Mouse (Mus musculus): ENCODE measurements around the gene Flt1. TPM values are rescaled to one million over a fixed set of nuclear protein-coding genes. Genes with fewer than 3 reads are reported as not detected.

The Flt1 gene
- total and polyA plus RNA-seq, 3 experiments: 0.03 to 0.08 TPM; not detected in 1

- Histone ChIP-seq H3K27me3 (ENCODE audit: control insufficient read depth in 1 of 2, insufficient read depth in 2 of 2, low read length in 2 of 2) (no peaks in the 10 kb centered on the region), H3K27ac (ENCODE audit: control insufficient read depth, low read depth, low read length) (no peak overlapping the region), H3K4me3 (ENCODE audit: control insufficient read depth in 1 of 2, insufficient read depth in 1 of 2, low read depth in 2 of 2, low read length in 2 of 2) (no peak overlapping the region), H3K36me3 (ENCODE audit: control insufficient read depth in 1 of 2, insufficient read depth in 2 of 2, low read length in 2 of 2) (no peaks in the 10 kb centered on the region), H3K4me1 (ENCODE audit: control insufficient read depth in 1 of 2, insufficient read depth in 2 of 2, low read length in 2 of 2) (no peaks in the 10 kb centered on the region), H3K79me2 (ENCODE audit: control insufficient read depth, insufficient read depth, low read length, poor library complexity) (no peaks in the 10 kb centered on the region), H3K9ac (ENCODE audit: control insufficient read depth, low read depth, low read length, poor library complexity, severe bottlenecking) (no peak overlapping the region), H3K9me3 (replicated peaks; ENCODE audit: insufficient read depth, low read length) (no peaks in the 10 kb centered on the region)
- DNase-seq (ENCODE audit: low read depth, low spot score): no peak
- TF ChIP-seq MAFK (IDR thresholded peaks at IDR 0.05; ENCODE audit: borderline replicate concordance, low read depth, low read length): no peak
- TF ChIP-seq HCFC1 (IDR thresholded peaks at IDR 0.05; ENCODE audit: low read depth, low read length): no peak
- TF ChIP-seq ZKSCAN1 (IDR thresholded peaks at IDR 0.05; ENCODE audit: low read depth, low read length): no peak
- no peak for TF ChIP-seq UBTF (IDR thresholded peaks at IDR 0.05; ENCODE audit: borderline replicate concordance, insufficient read depth, low read depth, low read length)
- TF ChIP-seq GABPA (IDR thresholded peaks at IDR 0.05; ENCODE audit: low read depth, low read length): no peak
- no peak for TF ChIP-seq BHLHE40 (IDR thresholded peaks at IDR 0.05; ENCODE audit: borderline replicate concordance, low read depth, low read length)
- TF ChIP-seq MEF2A (IDR thresholded peaks at IDR 0.05; ENCODE audit: extremely low read depth, insufficient replicate concordance, low read depth, low read length, poor library complexity, severe bottlenecking): no peak
- TF ChIP-seq MAZ (IDR thresholded peaks at IDR 0.05; ENCODE audit: low read depth, low read length): no peak
- no peak for TF ChIP-seq ETS1 (IDR thresholded peaks at IDR 0.05; ENCODE audit: low read depth, low read length)
- TF ChIP-seq GATA1 (IDR thresholded peaks at IDR 0.05; ENCODE audit: low read depth, low read length): no peak
- no peak for TF ChIP-seq POLR2AphosphoS2 (IDR thresholded peaks at IDR 0.05; ENCODE audit: low read length)
- TF ChIP-seq NELFE (IDR thresholded peaks at IDR 0.05; ENCODE audit: low read depth, low read length): no peak
- no peak for TF ChIP-seq E2F4 (IDR thresholded peaks at IDR 0.05; ENCODE audit: borderline replicate concordance, low read depth, low read length)
These were observed 7.1 kb upstream of the Flt1 start for GRCm38 (mm10) chr5:147732926-147733325.

DNA sequence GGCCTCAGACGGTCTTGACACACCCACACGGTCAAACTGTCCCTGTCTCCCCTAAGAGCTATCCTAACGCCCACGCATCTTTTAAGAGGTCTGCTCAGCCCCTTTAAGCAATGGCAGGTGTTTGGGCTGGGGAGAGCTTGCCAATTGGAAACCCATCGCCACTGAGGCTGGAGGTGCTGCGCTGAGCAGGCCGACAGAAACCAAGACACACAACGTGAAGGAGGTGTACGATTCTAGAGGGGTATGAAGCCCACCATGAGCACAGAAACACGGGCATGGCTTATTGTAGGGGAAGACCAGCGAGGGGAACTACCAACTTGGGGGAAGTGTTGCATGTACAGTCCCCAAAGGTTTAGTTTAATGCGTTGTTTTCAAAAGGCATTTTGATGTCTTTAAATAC lies 1.7 kb upstream of the Flt1 start:
- no peak for DNase-seq (ENCODE audit: low read depth, low spot score)
- no peaks in the 10 kb centered on the region for H3K4me1 ChIP-seq (ENCODE audit: control insufficient read depth in 1 of 2, insufficient read depth in 2 of 2, low read length in 2 of 2)
- no peaks in the 10 kb centered on the region for H3K79me2 ChIP-seq (ENCODE audit: control insufficient read depth, insufficient read depth, low read length, poor library complexity)
- no peak overlapping the region for H3K9ac ChIP-seq (ENCODE audit: control insufficient read depth, low read depth, low read length, poor library complexity, severe bottlenecking)
- no peaks in the 10 kb centered on the region for H3K36me3 ChIP-seq (ENCODE audit: control insufficient read depth in 1 of 2, insufficient read depth in 2 of 2, low read length in 2 of 2)
- no peak overlapping the region for H3K4me3 ChIP-seq (ENCODE audit: control insufficient read depth in 1 of 2, insufficient read depth in 1 of 2, low read depth in 2 of 2, low read length in 2 of 2)
- no peaks in the 10 kb centered on the region for H3K27me3 ChIP-seq (ENCODE audit: control insufficient read depth in 1 of 2, insufficient read depth in 2 of 2, low read length in 2 of 2)
- H3K27ac ChIP-seq (ENCODE audit: control insufficient read depth, low read depth, low read length): no peak overlapping the region
- TF ChIP-seq POLR2A (IDR thresholded peaks at IDR 0.05; ENCODE audit: control insufficient read depth in 1 of 2, insufficient read depth in 1 of 2, low read depth in 1 of 2, low read length in 2 of 2, poor library complexity in 1 of 2) (no peak), KAT2A (conservative IDR thresholded peaks at IDR 0.05; ENCODE audit: low read depth, low read length) (no peak), NRF1 (IDR thresholded peaks at IDR 0.05; ENCODE audit: insufficient read depth, low read depth, low read length, poor library complexity, severe bottlenecking) (no peak), E2F4 (IDR thresholded peaks at IDR 0.05; ENCODE audit: borderline replicate concordance, low read depth, low read length) (no peak), CTCF (IDR thresholded peaks at IDR 0.05 in 2 of 3, conservative IDR thresholded peaks at IDR 0.05 in 1 of 3; ENCODE audit: control insufficient read depth in 1 of 3, insufficient read depth in 1 of 3, low read depth in 2 of 3, low read length in 3 of 3, poor library complexity in 1 of 3, severe bottlenecking in 1 of 3) (no peak), MAFK (IDR thresholded peaks at IDR 0.05; ENCODE audit: borderline replicate concordance, low read depth, low read length) (no peak), ELF1 (IDR thresholded peaks at IDR 0.05; ENCODE audit: low read depth, low read length) (no peak), ZNF384 (IDR thresholded peaks at IDR 0.05; ENCODE audit: low read depth, low read length) (no peak), MYC (IDR thresholded peaks at IDR 0.05; ENCODE audit: low read depth, low read length) (no peak), JUND (IDR thresholded peaks at IDR 0.05; ENCODE audit: low read depth, low read length) (no peak), ZKSCAN1 (IDR thresholded peaks at IDR 0.05; ENCODE audit: low read depth, low read length) (no peak), MAZ (IDR thresholded peaks at IDR 0.05; ENCODE audit: low read depth, low read length) (no peak), TAL1 (IDR thresholded peaks at IDR 0.05; ENCODE audit: low read length) (no peak), MYB (IDR thresholded peaks at IDR 0.05; ENCODE audit: low read depth, low read length) (no peak), ETS1 (IDR thresholded peaks at IDR 0.05; ENCODE audit: low read depth, low read length) (no peak), TBP (IDR thresholded peaks at IDR 0.05; ENCODE audit: low read depth, low read length) (no peak), GATA1 (IDR thresholded peaks at IDR 0.05; ENCODE audit: low read depth, low read length) (no peak)
- H3K9me3 ChIP-seq (replicated peaks; ENCODE audit: insufficient read depth, low read length): no peaks in the 10 kb centered on the region

All from MEL (cell line).